Mouse (Mus musculus): ENCODE data around the gene Hspa8.
"Not testable (repeated sequence)": the region's sequence is repeated elsewhere in the genome, so short reads cannot be mapped to it uniquely, and the experiment has no call there.

Hspa8 gene

DNA sequence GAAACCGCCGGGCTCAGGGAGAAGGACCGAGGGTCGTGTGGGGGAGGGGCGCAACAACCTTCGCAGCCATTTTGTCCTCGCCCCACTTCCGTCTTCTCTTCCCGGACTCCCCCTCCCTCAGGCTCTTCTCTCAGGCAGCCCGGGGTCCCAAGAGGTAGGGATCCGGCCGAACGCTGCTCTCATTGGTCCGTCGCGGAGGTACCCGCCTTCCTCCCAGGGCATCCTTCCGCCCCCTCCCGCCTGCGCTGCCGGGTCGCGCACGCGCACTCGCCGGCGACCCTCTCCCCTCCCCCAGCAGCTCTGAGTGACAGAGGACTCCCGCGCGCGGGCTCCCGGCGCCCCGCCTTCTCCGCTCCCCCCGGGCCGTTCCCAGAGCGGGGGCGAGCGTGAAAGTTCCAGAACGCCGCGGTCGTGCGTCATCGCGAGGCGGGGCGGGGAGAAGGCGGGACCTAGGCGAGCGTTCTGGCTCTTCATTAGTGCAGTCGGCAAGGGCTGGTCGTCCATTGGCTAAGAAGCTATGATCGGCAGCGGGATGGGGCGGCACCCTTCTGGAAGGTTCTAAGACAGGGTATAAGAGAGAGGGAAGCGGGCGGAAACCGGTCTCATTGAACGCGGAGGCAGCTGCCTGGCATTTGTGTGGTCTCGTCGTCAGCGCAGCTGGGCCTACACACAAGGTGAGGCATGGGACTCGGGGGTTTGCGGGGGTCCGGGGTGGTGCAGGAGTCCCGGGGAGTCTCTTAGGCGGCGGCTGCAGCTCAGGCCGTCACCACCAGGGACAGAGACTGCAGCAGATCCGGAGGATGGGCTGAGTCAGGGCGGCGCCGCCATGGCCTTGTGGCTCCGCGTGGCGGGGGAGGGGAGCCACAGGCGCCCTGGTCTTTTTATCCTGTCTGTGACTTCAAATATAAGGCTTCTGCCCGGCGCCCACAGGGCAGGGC, at the start of gene Hspa8:
Gene Hspa8 (plus strand): TSS at position 310 of the 938 bp plus-strand sequence.
- peak; percentile 98 to 99 for DNase-seq (ENCODE audit: low spot score in 2 of 2)

DNA sequence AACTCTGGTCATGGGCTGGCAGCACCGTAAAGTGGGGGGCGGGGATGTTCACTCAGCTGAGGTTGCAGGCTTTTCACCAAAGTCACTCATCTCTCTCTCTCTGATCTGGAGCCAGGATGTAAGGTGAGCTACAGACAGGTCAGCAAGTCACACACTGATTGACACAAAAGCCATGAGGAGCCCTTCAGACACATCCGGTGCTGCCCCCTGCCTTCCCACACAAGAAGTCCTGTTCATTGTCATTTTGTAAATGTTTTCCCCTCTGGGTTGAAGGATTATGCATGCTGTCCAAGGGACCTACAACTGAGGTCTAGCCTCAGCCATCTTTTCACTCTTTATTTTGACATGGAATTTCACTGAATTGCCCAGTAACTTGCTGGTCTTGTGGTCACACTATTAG, 49.0 kb upstream of the Hspa8 start:
- DNase-seq (ENCODE audit: low spot score in 2 of 2): no peak

DNA sequence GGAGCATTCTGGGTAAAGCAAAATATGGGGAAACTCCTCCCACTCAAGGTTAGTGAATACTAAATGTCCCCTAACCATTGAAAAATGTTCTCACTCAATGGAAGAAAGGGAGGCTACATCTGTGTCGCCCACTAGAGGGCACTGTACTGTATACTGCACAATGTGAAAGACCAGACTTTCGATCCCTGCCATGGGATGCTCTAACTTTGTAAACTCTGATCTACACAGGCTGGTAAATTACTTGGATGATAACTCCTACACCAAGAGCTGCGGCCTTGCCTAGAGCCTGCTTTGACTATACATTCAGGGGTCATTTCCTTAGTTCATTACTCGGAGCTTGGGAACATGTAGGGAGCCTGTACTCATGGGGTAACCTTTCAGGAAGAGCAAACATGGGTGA, 44.4 kb upstream of the Hspa8 start:
- peak; percentile 28 to 66 for DNase-seq (ENCODE audit: low spot score in 2 of 2)

DNA sequence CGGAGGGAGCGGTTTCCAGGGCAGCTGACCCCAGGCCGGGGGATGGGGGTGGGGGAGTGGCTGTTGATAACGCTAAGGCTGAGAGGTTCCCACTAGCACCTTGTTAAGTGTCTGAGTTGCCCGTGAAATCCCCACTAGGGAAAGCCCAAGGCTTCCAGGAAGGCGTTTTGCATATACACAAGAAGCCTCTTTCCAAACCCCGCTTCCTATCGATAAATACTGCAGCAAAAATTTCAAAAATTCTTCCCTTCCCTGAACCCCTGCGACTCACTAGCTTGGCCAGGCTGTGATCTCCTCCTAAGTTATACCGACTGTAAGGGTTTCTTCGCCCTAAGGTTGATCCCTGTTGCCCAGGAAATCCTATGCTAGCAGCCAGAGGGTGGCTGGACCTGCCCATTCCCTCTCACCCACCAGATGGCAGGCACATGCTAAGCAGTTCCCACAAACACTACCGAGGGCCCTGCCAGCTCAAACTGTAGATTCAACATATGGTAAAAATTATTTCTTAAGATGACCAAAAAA, 43.6 kb upstream of the Hspa8 start:
- peak in 1 of 2 experiments; percentile 44 for DNase-seq (ENCODE audit: low spot score in 2 of 2)

DNA sequence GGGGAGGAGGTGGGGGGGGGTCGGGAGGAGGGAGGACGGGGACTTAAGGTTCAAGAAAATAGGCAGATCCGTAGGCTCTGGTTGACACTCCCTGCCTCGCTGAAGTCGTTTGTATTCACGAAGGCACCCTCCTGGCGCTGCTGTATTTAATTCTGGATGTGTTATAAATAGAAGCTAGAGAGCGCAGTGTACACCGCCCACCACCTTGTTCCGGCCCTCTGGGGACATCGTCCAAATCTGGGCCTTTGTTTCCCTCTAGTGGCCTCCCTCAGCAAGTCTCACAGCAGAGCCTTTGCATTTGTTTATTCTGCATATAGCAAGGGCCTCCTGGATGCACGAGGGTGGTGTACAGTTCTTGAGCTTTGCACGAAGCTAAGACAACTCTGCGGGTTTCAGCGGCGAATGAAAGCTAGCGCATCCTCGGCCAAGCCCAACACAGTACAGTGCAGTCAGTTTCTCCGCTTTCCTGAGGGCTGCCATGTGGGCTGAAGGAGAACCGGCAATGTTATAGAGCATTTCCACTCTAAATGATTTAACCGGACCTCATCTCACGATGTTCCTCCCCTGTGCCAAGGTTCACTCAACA, 43.0 kb upstream of the Hspa8 start:
- DNase-seq (ENCODE audit: low spot score in 2 of 2): peak; percentile 14 to 66

DNA sequence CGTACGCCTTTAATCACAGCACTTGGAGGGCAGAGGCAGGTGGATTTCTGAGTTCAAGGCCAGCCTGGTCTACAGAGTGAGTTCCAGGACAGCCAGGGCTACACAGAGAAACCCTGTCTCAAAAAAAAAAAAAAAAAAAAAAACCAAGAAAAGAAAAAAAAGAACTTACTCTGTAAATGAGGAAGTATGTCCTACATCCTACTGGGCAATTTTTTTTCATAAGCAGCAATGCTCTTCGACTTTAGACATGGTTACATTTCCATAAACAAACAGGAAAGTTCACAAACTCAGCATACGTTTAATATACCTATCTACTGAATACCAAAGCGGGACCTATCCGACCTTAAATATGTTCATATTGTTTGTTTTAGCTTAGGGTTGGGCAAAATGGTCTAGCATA, 38.4 kb upstream of the Hspa8 start:
- DNase-seq (ENCODE audit: low spot score in 2 of 2): no peak

DNA sequence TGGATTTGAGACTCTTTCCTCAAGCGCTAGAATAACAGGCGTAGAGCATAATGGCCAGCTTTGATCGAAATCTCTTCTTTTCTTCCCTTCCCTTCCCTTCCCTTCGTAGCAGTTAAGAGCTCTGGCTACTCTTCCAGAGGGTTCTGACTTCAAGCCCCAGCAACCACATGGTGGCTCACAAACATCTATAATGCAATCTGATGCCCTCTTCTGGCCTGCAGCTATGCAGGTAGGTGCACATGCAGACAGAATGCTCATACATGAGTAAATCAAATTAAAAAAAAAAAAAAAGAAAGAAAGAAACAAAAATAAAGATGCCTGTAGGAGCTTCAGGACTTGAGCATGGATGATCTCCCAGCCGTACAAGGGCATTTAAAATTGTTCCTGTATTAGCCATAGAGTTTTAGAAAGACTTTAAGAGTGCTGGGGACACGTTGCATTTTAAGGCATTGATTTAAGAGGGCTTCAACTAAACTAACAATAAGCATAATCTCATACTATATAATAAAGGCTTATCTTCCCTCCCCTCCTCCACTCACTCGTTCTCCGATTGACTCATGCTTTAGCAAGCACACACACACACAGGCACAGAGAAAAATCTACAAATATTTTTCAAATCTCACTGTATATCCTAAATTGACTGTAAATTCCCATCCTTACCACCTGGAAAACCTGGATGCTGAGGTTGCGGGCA, 35.8 kb upstream of the Hspa8 start:
- no peak for DNase-seq (ENCODE audit: low spot score in 2 of 2)

DNA sequence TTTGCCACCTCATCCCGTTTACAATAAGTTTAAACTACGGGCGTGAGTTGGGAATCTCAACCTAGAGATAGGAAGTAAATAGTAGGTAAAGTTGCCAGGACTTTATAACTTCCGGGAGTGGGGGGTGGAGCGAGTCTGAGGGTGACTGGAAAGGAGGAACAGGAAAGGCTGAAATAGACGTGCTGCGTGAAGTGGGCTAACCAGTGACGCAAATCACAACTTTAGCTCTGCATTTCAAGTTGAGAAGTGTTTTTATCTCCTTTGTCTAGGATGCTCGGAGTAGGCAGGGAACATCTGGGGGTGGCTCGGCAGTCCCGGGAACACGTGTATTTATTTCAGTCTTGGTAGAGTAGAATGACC, 35.2 kb upstream of the Hspa8 start:
- no peak for DNase-seq (ENCODE audit: low spot score in 2 of 2)

DNA sequence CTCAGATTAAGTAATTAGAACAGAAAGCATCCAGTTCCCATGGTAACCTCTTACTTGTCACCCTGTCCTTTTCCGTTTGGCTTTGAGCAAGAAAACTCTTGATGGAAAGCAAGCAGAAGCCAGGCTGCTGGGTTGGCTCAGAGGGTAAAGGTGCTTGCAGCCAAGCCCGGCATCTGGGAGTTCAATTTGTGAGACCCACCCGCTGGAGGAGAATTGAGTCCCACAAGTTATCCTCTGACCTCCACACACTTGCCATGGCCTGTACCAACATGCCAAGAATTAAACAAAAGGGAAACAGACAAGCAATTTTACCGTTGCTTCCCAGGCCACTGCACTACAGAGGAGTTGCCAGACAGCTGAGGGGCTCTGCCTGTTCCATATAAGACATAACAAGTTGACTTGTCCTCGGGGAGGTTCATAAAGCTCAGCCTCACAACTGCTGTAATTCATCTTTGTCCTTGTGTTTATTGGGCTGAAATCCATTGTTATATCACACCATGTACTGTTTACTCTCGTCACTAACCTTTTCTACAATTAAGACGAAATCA, 34.7 kb upstream of the Hspa8 start:
- no peak for DNase-seq (ENCODE audit: low spot score in 2 of 2)

DNA sequence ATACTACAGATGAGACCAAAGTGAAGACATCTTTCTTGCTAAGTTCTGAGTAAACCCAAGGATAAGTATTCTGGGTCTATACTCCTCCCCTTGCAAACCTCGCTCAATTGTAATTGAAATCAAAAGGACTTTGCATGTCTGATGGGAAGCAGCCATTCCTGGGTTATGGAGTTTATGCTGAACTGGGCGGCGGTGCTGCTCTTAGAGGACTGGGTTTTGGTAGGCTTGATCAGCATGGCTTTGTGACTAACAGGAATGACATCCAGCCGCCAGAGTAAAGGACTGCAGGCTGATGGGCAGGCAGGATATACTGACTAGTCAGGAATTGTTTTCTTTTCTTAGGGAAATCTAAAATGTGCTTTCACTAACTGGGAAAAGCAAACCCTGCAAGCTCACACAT, 32.8 kb upstream of the Hspa8 start:
- DNase-seq (ENCODE audit: low spot score in 2 of 2): no peak

DNA sequence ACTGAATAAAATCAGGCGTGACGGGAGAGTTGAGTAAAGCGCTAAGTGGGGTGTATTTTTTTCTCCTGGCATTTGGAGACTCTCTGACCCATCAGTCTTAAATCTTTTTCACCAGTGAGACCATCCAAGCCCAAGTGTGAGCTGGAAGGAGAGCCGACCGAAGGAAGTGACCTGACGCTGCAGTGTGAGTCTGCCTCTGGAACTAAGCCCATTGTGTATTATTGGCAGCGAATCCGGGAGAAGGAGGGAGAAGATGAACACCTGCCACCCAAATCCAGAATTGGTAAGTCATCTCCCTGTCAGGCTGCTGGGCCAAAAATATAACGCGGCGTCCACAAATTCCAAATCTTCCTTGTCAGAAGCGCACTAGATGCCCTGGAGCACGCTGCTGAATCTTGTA, 28.5 kb upstream of the Hspa8 start:
- DNase-seq (ENCODE audit: low spot score in 2 of 2): no peak

DNA sequence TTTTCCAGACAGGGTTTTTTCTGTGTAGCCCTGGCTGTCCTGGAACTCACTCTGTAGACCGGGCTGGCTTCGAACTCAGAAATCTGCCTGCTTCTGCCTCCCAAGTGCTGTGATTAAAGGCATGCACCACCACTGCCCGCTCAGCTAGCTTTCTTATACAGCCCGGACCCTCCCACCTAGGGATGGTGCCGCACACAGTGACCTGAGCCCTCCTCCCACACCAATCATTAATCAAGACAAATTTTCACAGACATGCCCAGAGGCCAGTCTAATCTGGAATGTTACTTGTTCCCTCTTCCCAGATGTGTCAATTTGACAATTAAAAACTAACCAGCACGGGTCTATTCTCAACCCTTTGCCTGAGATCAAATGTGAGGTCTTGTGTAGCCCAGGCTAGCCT, 27.6 kb upstream of the Hspa8 start:
- DNase-seq (ENCODE audit: low spot score in 2 of 2): not testable (repeated sequence)

DNA sequence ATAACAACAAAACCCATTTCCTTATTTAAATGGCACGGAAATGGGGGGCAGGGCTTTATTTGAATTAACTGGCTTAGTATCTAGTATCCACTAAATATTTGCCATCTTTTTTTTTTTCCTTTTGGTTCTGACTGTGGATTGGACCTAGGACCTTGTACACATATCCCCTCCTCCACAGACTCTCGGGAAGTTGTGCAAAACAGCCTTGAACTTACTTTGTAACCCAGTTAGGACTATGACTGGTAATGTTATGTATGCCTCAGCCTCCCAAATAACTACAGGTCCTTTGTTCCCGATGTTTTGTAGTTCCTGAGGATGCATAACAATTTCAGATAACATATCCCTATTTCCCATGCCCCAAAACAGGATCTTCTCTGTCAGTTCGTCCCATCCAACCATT, 26.9 kb upstream of the Hspa8 start:
- no peak for DNase-seq (ENCODE audit: low spot score in 2 of 2)

DNA sequence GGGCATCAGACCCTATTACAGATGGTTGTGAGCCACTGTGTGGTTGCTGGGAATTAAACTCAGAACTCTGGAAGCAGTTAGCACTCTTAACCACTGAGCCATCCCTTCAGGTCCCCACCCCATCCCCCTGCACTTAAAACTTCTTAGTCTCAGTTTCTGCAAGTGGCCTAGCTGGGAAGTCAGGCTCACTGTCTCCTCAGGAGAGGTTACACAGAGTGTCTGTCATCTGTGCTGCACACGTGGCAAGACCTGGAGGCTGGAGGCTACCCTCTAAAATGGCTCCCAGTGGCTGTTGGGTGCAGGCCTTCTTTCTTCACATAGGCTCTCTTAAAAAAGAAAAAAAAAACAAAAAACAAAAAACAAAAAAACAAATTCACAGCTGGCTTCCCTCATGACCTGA, 24.7 kb upstream of the Hspa8 start:
- no peak for DNase-seq (ENCODE audit: low spot score in 2 of 2)

DNA sequence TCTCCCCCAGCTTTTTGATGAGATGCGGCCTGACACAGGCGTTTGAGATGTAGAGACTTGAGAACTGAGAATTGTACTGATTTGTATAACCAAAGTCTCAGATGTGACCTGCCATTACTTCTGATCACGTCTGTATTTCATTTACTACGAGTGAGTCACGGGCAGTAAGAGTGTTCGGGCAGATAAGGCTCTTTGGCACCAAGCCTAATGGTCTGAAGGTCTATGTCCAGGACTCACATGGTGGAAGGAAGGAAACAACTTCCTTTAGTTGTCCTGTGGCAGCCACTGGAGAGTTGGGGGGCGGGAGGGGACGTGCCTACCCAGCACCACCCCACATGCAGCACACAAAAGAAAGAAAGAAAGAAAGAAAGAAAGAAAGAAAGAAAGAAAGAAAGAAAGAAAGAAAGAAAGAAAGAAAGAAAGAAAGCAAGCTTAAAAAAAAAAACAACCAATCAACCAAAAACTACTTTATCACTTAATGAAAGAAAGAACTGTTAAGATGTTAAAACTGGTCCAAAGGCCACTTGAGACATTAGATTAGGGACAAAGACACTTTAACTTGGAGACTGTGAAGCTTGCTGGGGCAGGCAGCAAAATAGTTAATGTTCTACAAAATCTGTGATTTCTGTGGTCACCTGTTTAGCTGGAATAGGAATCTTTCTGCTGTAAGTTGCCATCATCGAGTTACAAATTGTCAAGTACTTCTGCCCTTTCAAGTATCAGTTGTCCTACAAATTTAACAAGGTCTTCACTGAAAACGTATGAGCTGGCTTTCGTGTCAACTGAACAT, 24.1 kb upstream of the Hspa8 start:
- no peak for DNase-seq (ENCODE audit: low spot score in 2 of 2)

DNA sequence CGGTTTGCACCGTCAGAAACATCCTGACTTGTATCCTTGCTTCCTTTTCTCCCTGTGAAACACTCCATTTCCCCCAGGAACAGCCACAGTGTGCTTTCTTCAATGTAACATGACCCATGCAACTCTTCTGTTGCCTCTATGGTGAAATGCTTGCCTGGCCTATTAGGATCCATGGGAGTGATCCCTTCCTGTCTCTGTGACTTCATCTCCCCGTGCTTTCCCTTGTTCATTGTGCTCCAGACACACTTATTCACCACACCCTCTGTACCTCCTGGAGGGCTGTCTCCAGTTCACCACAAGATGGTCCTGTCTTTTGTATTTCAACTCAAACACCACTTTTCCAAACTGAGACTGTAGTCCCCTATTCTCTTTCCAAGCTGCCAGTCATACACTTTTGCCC, 20.7 kb upstream of the Hspa8 start:
- DNase-seq (ENCODE audit: low spot score in 2 of 2): no peak

DNA sequence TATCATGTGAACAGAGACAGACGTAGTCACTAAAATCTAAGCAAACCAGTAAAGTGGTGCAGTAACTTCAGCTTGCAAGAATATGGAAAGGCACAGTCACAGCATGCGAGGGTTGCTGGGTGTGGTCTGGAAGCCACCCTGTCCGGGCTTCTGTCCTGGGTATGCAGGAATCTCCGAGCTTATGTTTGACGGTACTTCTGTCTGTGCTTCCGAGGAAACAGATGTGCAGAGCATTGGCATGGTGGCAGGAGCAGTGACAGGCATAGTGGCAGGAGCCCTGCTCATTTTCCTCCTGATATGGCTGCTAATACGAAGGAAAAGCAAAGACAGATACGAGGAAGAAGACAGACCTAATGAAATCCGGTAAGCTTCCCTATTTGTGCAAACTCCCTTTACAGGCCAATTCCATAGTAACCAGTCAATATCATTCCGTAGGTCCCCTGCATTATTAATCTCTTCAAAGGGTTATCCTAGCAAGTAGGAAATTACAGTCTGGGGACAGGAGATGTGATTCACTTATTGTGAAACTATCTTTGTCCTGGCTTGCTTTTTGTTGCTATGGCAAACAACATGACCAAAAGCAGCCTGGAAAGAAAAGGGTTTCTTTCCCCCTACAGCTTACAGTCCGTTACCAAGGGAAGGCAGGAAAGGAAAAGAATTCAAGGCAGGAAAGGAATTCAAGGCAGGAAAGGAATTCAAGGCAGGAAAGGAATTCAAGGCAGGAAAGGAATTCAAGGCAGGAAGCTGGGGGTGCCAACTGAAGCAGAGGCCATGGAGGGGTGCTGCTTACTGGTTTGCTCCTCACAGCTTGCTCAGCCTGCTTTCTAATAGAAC, 19.7 kb upstream of the Hspa8 start:
- DNase-seq (ENCODE audit: low spot score in 2 of 2): no peak

DNA sequence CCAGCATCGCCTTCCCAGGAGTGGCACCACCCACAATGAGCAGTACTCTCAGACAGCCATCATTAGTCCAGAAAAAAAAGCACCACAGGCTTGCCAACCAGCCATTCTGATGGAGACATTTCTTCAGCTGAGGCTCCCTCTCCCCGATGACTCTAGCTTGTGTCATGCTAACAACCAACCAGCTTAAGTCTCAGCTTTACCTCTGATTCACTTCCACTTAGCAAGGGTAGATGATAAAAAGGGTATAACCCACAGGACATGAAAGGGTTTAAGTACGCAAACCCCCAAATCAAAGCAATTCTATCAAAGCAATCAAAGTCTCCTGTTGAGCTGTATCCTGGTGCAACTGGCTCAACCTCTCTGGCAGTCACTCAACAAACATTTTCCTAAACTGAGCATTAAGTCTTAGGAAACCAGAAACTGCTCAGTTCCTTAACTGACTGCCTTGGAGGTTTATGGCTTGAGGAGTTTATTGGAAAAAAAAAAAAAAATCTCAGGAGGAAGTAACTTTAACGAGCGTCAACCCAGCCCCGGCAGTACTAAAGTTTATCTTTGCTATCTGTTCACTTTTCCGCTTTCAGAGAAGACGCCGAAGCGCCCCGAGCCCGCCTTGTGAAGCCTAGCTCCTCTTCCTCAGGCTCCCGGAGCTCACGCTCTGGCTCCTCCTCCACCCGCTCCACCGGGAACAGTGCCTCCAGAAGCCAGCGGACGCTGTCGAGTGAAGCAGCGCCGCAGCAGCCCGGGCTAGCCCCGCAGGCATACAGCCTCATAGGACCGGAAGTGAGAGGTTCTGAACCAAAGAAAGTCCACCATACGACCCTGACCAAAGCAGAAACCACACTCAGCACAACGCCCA, 18.8 kb upstream of the Hspa8 start:
- DNase-seq (ENCODE audit: low spot score in 2 of 2): peak; percentile 35 to 47

DNA sequence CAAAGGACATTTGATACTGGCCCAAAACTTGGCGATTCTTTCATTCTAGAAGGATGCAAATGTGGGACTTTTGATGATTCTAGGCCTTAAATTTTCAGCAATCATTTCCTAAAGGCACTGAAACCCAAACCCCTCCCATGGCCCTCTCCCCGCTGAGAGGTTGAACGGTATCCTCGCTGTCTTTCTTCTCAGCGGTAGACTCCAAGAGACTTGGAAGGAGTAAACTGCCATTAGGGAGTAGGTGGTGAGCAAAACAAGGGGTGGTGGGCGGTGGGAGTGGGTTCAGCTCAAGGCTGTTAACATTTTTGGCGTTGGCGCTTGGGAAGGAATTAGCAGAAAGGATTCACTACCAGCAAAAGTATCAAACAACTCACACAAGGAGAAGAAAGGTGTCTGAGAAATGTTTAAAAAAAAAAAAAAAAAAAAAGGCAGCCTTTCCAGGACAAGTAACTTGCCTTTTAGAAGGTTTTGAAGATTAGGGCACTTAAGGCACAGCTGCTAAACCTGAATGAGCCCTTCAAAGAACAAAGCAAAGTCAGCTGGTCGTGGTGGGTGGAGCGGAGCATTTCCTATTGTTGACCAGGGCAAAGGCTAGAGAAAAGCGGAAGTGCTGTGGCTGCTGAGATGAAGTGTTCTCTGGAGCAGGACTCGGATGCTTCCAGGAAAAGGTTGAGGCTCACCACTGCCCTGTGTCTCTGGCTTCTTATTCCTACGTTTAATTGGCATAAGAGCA, 17.0 kb upstream of the Hspa8 start:
- DNase-seq (ENCODE audit: low spot score in 2 of 2): peak in 1 of 2 experiments; percentile 74
